Mouse (Mus musculus) hindbrain, postnatal 0 days (tissue): ENCODE measurements around the gene Cks2. TPM values are rescaled to one million over a fixed set of nuclear protein-coding genes. Genes with fewer than 3 reads are reported as not detected.

Source experiments
- ATAC-seq: fragments of 200-750 bp; cut with Nextera tagmentation; 2 replicates; pipeline ENCODE4 v1.8.0; 2017; ENCODE audit warnings: mild to moderate bottlenecking, moderate TSS enrichment, moderate library complexity
- DNase-seq: peaks from one replicate; pipeline ENCODE4 v3.0.0-alpha.2; 2015; ENCODE audit warnings: low spot score
- H3K27ac ChIP-seq: fragments of 300-500 bp; sonication (generic); 2 replicates; pipeline ENCODE4 v1.5.1; 2014; ENCODE audit warnings: mild to moderate bottlenecking
- H3K27me3 ChIP-seq: fragments of 300-500 bp; sonication (generic); 2 replicates; pipeline ENCODE4 v1.6.1; 2014; ENCODE audit warnings: low read length, mixed read lengths; ENCODE audit not compliant: insufficient read depth
- H3K36me3 ChIP-seq: fragments of 300-500 bp; sonication (generic); 2 replicates; pipeline ENCODE4 v1.6.1; 2014; ENCODE audit warnings: low read length, mixed read lengths; ENCODE audit not compliant: insufficient read depth
- H3K4me1 ChIP-seq: fragments of 300-500 bp; sonication (generic); 2 replicates; pipeline ENCODE4 v1.6.1; 2014; ENCODE audit warnings: antibody characterized with exemption, low read length, mixed read lengths; ENCODE audit not compliant: insufficient read depth
- H3K4me2 ChIP-seq: fragments of 300-500 bp; sonication (generic); 2 replicates; pipeline ENCODE4 v1.6.1; 2014; ENCODE audit warnings: low read depth, mild to moderate bottlenecking, low read length, moderate library complexity, mixed read lengths
- H3K4me3 ChIP-seq: fragments of 300-500 bp; sonication (generic); 2 replicates; pipeline ENCODE4 v1.5.1; 2014; ENCODE audit warnings: low read length
- H3K9ac ChIP-seq: fragments of 300-500 bp; sonication (generic); replicated peaks from 2 replicates; pipeline ENCODE4 v1.6.1; 2014; ENCODE audit warnings: mild to moderate bottlenecking, low read length, moderate library complexity, mixed read lengths
- H3K9me3 ChIP-seq: fragments of 300-500 bp; sonication (generic); 2 replicates; pipeline ENCODE4 v1.6.1; 2016; ENCODE audit warnings: low read length, mixed read lengths
- CTCF ChIP-seq: IDR thresholded peaks from 2 replicates; pipeline ENCODE4 v1.5.1; 2016; ENCODE audit warnings: antibody characterized with exemption, control low read depth, low read depth
- WGBS: fragments of 180-500 bp; shearing (Covaris S2); extraction: QIAGEN DNeasy Blood & Tissue Kit; methylation state at CpG from one replicate; pipeline ENCODE4 v1.1.7; 2014; 5-methylcytosine and 5-hydroxymethylcytosine counted together
- polyA plus RNA-seq: library from polyadenylated mRNA; unstranded; fragments of >200 nt; fragmentation: Nextera tagmentation; extraction: Ambion mirVana; gene quantifications from 2 replicates; pipeline ENCODE4 v1.2.1, GENCODE M21; 2015
- total RNA-seq: library from RNA; depleted of rRNA; stranded (reverse); fragments of >200 nt; gene quantifications from 2 replicates; pipeline ENCODE4 v1.2.3, GENCODE M21; 2014

The Cks2 gene
- total and polyA plus RNA-seq, 2 experiments from 2014 or later, result 41.0 to 58.6 TPM

GRCm38 (mm10) chr13:51603894-51604244 is 41.2 kb upstream of the Cks2 start:
- no peak for TF ChIP-seq CTCF
- peak; percentile 36 for ATAC-seq
- peak overlapping the region; percentile 57; the same call in 1 of the 2 replicates for H3K27ac ChIP-seq

DNA sequence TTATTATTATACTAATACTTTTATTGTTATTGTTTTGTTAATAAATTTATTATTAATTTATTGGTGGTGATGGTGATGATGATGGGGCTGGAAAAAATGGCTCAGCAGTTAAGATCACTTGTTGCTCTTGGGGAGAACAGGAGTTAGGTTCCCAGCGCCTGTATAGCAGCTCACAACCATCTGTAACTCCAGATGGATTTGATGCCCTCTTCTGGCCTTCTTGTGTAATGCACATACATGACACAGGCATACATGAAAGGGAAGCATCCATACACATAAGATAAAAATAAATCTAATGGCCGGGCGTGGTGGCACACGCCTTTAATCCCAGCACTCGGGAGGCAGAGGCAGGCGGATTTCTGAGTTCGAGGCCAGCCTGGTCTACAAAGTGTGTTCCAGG is 35.8 kb upstream of the Cks2 start:
- WGBS, result 95% methylated on average over 6 of the region's 7 CpGs
- no peaks in the 10 kb centered on the region for H3K9me3 ChIP-seq
- no peak overlapping the region for H3K9ac ChIP-seq
- H3K4me2 ChIP-seq, result no peak overlapping the region
- no peaks in the 10 kb centered on the region for H3K27me3 ChIP-seq
- TF ChIP-seq CTCF, result no peak
- H3K27ac ChIP-seq, result no peak overlapping the region
- no peaks in the 10 kb centered on the region for H3K4me1 ChIP-seq
- H3K36me3 ChIP-seq, result no peaks in the 10 kb centered on the region
- DNase-seq (no peak), ATAC-seq (no peak)
- no peak overlapping the region for H3K4me3 ChIP-seq

More at GRCm38 (mm10) chr13:51603894-51604244, 41.2 kb upstream of the Cks2 start:
- peak; percentile 45 for DNase-seq
- H3K9me3 ChIP-seq, result no peaks in the 10 kb centered on the region
- H3K9ac ChIP-seq, result no peak overlapping the region
- 0 out of 2 replicates have a peak, but pooled peaks cover 4% of the 10 kb centered on the region for H3K4me1 ChIP-seq
- H3K27me3 ChIP-seq, result no peaks in the 10 kb centered on the region
- H3K36me3 ChIP-seq, result no peaks in the 10 kb centered on the region
- H3K4me2 ChIP-seq, result peak overlapping the region; percentile 53
- H3K4me3 ChIP-seq, result peak overlapping the region; percentile 21; the same call in 1 of the 2 replicates
- 33% methylated on average over 4 of the region's 4 CpGs for WGBS

DNA sequence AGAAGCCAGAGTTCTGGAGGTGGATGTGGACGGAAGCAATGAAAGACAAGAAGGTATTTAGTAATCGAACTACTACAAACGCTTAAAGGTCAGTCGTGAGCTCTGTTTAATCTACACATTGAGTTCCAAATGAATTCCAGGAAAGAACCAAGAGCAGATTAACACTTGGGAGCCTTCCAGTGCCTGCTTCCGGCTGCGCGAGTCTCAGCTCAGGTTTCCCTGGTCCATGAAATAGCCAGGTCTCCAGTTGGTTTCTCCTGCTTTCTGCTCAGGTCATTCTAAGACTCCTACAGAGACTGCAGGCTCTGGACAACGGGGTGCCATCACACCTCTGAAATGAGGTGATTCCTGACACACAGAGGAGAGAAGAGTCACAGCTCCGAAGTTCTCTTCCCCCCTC is 34.0 kb upstream of the Cks2 start:
- Histone ChIP-seq H3K9me3 (no peaks in the 10 kb centered on the region), H3K4me1 (no peaks in the 10 kb centered on the region), H3K4me3 (no peak overlapping the region), H3K27me3 (no peaks in the 10 kb centered on the region), H3K27ac (no peak overlapping the region), H3K4me2 (0 out of 2 replicates have a peak overlapping the region, but pooled peaks have one; percentile 10), H3K9ac (no peak overlapping the region), H3K36me3 (no peaks in the 10 kb centered on the region)
- DNase-seq (no peak), ATAC-seq (no peak)
- WGBS, result 28% methylated on average over 9 of the region's 9 CpGs
- no peak for TF ChIP-seq CTCF

DNA sequence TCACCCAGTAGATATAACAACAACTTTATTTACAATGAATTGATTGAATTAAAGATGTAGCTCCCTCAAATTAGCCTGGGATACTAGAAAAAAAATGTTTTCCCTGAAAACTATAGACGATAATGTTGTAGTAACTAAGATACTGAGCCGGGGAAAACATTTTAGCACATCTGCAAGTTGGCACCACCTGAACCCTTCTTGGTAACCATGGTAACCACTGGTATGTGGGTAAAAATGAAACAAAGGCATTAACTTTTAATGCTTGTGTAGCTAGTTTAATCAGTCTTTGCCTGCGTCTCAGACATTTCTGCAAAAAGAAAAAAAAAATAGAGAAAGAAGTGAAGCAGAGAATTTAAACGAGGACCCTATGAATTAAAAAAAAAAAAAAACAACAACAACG is 33.5 kb upstream of the Cks2 start:
- Histone ChIP-seq H3K4me2 (0 out of 2 replicates have a peak overlapping the region, but pooled peaks have one; percentile 10), H3K36me3 (no peaks in the 10 kb centered on the region), H3K27ac (no peak overlapping the region), H3K4me1 (0 out of 2 replicates have a peak, but pooled peaks cover 1% of the 10 kb centered on the region), H3K4me3 (no peak overlapping the region), H3K9ac (no peak overlapping the region), H3K27me3 (no peaks in the 10 kb centered on the region), H3K9me3 (no peaks in the 10 kb centered on the region)
- ATAC-seq (no peak), DNase-seq (peak; percentile 33)
- 26% methylated on average over 5 of the region's 5 CpGs for WGBS
- no peak for TF ChIP-seq CTCF

- Histone ChIP-seq H3K9ac (no peak overlapping the region), H3K36me3 (no peaks in the 10 kb centered on the region), H3K27me3 (no peaks in the 10 kb centered on the region), H3K4me2 (no peak overlapping the region), H3K4me3 (no peak overlapping the region), H3K9me3 (no peaks in the 10 kb centered on the region), H3K4me1 (peaks cover 6% of the 10 kb centered on the region; the same call in 1 of the 2 replicates), H3K27ac (no peak overlapping the region)
- no peak for TF ChIP-seq CTCF
- 53% methylated on average over 10 of the region's 10 CpGs for WGBS
- peak; percentile 3; the same call in 1 of the 2 replicates for ATAC-seq
- DNase-seq, result no peak
These were observed 29.2 kb upstream of the Cks2 start for GRCm38 (mm10) chr13:51615815-51616214.

- peak; percentile 70 for DNase-seq
- Histone ChIP-seq H3K36me3 (no peaks in the 10 kb centered on the region), H3K4me1 (peaks cover 6% of the 10 kb centered on the region; the same call in 1 of the 2 replicates), H3K27me3 (no peaks in the 10 kb centered on the region), H3K4me2 (no peak overlapping the region), H3K27ac (0 out of 2 replicates have a peak overlapping the region, but pooled peaks have one; percentile 22), H3K9ac (no peak overlapping the region), H3K4me3 (no peak overlapping the region), H3K9me3 (no peaks in the 10 kb centered on the region)
- 6% methylated on average over 12 of the region's 12 CpGs for WGBS
- TF ChIP-seq CTCF, result no peak
- peak; percentile 69; the same call in 1 of the 2 replicates for ATAC-seq
These were observed 28.5 kb upstream of the Cks2 start for GRCm38 (mm10) chr13:51616417-51617044.

- Histone ChIP-seq H3K4me3 (no peak overlapping the region), H3K4me1 (peaks cover 6% of the 10 kb centered on the region; the same call in 1 of the 2 replicates), H3K9ac (no peak overlapping the region), H3K27ac (no peak overlapping the region), H3K9me3 (no peaks in the 10 kb centered on the region), H3K4me2 (no peak overlapping the region), H3K27me3 (no peaks in the 10 kb centered on the region), H3K36me3 (no peaks in the 10 kb centered on the region)
- no peak for DNase-seq
- no peak for ATAC-seq
- TF ChIP-seq CTCF, result no peak
- WGBS, result 45% methylated on average over 1 of the region's 1 CpGs
These were observed 27.7 kb upstream of the Cks2 start for GRCm38 (mm10) chr13:51617306-51617705.
